Mouse (Mus musculus) retina, postnatal 1 day (tissue): ENCODE measurements around the gene 1700029F12Rik.

Experiments
- DNase-seq: peaks from one replicate; pipeline ENCODE4 v3.0.0-alpha.2; 2012

Gene 1700029F12Rik

DNA sequence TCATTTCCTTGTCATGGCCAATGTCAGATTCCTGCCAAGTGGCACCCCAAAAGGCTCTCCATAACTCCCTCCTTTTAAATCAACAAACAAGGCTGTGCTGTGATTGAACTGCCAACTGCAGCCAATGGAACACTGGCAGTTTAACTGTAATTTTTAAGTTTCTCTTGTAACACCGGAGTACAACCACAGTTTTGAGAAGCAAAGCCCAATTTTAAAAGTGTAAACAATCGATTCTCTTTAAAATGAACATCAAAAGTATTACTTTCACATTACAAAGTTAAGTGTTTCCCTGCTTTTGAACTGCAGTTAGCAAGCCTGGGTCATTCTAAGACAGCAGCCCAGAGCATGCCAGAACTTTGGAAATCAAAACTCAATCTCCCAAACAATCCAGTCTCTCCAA lies at the start of gene 1700029F12Rik:
1700029F12Rik (minus strand) TSS at position 101 of the 400 bp plus-strand sequence.
- no peak for DNase-seq

- DNase-seq: no peak
Measured at GRCm38 (mm10) chr13:97082432-97082831, 48.3 kb upstream of the 1700029F12Rik start.

DNA sequence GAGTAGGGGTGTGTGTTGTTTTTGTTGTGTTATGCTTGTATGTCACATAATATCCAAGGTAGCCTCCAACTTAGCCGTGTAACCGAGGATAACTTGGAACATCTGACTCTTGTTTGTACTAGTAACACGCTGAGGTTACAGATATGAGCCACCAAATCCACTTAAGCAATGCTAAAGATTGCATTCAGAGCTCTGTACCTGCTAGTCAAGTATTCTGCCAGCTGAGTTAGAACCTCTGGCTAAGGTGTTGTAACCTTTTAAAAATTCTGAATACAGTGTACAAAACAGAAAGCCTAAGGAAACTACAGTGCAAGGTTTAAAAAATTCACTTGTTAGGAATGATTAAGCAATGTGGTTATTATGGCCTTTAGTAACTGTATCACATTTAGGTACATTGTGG lies 46.5 kb upstream of the 1700029F12Rik start:
- DNase-seq: no peak

- DNase-seq: no peak
Measured at GRCm38 (mm10) chr13:97080201-97080600, 46.0 kb upstream of the 1700029F12Rik start.

DNA sequence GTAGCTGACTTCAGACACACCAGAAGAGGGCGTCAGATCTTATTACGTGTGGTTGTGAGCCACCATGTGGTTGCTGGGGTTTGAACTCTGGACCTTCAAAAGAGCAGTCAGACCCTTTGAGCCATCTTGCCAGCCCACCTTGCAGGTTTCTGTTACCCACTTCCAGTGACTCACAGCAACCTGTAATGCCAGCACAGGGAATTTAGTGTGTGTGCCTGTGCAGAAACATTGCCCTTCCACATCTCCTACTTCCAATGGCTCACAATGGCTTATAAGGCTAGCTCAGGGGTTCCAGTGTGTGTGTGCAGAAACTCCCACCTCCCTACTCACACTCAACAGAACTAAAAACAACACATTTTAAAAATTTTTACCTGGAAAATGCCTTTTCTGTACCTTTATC lies 43.4 kb upstream of the 1700029F12Rik start:
- DNase-seq: no peak

GRCm38 (mm10) chr13:97073497-97073896 lies 39.3 kb upstream of the 1700029F12Rik start:
- DNase-seq: no peak

- peak; percentile 73 for DNase-seq
Measured at GRCm38 (mm10) chr13:97071626-97072241, 37.6 kb upstream of the 1700029F12Rik start.

DNA sequence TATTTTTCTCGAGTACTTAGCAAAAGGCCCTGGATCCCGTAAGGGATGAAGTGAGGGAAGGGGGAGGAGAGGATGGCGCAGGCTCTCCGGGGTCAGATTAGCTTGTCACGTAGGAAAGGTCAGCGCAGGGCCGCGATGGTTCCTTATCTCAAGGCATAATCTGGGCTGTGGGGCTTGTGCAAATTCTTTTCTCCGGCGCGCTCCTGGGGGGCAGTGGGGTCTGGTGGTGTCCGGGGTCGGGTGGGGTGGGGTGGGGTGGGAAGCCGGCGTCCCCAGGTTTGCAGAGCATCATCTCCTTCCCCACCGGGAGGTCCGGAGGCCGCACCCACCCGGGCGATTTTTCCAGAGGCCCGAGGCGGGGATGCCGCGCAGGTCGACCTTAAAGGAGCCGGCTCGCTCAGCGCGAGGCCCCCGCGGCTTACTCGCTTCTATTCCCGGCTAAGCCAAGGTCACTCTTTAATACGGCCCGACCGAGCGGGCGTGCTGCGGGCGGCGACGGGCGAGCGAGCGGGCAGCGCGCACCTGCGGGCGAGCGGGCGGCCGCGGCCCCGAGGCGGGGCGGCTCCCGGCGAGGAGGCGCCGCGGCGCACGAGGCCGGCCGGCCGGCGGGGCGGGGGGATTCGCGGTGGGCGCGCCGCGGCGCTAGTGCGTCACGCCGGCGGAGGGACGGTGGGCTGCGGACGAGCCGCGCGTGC lies 36.9 kb upstream of the 1700029F12Rik start:
- peak; percentile 70 for DNase-seq

GRCm38 (mm10) chr13:97068151-97068550 lies 34.0 kb upstream of the 1700029F12Rik start:
- DNase-seq: no peak

GRCm38 (mm10) chr13:97067691-97068090 lies 33.5 kb upstream of the 1700029F12Rik start:
- DNase-seq: no peak

- DNase-seq: no peak
Measured at GRCm38 (mm10) chr13:97066649-97067550, 32.7 kb upstream of the 1700029F12Rik start, which contains the start of gene Fam169a. Gene Fam169a (plus strand): TSS chr13:97067286.

- DNase-seq: peak; percentile 31
Measured at GRCm38 (mm10) chr13:97064844-97065621, 30.9 kb upstream of the 1700029F12Rik start.

GRCm38 (mm10) chr13:97064413-97064812 lies 30.3 kb upstream of the 1700029F12Rik start:
- DNase-seq: no peak

DNA sequence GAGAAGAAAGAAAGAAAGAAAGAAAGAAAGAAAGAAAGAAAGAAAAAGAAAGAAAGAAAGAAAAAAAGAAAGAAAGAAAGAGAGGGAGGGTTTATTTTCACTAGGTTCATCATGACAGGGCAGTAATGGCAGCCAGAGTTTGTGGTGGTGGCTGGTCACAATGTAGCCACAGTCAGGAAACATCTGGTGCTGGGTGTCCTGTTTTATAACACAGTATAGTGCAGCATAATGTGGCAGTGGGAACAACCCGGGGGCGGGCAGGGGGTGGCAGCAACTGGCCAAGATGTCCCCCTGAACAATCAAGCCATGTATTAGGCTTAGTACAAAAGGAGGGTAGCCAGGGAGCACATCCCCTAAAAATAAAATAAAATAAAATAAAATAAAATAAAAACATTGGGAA lies 29.3 kb upstream of the 1700029F12Rik start:
- no peak for DNase-seq

DNA sequence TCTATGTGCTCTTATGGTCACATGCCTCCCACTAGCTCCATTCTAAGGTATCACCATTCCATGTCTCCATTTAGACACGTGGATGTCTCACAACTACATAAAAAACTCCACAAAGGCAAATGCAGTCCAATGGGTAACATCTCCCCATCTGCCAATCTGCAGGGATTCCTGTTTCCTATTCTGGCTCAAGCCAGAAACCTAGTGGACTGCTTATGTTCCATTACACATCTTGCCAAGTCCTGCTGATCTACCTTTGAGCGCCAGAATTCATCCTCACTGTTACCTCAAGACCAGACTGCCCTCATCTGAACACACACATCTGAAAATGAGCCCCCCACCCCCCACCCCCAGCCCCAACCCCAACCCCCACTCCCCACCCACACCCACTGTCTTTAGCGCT lies 28.0 kb upstream of the 1700029F12Rik start:
- DNase-seq: no peak

DNA sequence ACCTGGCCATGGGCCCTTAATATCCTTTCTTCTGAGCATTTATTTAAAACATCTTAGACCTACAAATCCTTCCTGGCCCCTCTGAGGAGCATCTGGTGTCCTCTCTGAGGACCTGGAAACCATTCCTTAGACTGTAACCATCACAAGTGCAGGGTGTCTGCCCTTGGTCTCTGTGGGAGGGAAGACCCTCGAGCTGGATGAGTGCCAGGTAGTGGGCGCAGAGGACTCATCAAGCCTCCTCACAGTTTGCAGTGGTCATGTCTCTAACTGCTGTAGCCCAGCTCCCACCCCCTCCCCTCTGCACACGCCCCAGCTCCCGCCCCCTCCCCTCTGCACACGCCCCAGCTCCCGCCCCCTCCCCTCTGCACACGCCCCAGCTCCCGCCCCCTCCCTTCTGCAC lies 26.2 kb upstream of the 1700029F12Rik start:
- DNase-seq: no peak

GRCm38 (mm10) chr13:97059746-97060145 lies 25.6 kb upstream of the 1700029F12Rik start:
- DNase-seq: no peak

GRCm38 (mm10) chr13:97057817-97058216 lies 23.7 kb upstream of the 1700029F12Rik start:
- DNase-seq: no peak

DNA sequence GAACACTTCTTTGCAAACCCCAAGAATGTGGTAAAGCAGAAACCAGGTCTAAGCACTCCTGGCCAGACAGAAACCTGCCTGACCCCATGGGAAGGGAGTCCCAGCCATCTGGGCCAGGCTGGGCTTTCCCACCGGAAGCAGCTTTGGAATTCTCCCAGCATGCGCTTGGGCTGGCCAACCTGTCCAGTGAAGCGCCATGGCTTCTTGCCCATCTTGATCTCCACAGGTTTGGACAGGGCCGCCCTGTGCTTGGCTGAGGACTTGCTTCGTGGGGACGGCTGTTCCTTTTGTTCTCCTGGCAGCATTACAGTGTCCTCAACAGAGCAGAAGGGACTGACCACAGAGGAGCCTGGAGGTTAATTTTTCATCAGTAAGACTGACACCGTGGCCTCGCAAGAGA lies 19.7 kb upstream of the 1700029F12Rik start:
- DNase-seq: peak; percentile 32

DNA sequence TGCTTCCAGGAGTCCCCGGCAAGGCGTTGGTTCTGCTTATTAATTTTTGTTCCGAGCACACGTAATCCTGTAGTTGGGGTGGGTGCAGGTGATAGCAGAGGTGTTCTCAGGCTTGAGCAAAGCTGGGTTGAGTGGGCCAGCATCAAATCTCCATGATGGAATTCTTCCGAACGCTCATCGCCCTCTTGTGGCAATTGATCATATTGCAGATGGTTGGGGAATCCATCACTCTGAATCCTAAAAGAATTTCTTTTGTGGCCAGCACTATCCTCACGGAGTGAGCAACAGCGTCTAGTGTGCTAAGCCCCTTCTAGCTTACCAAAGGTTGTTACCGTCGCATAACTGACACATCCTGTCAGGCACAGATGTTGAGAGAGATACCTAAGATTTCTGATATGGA lies 18.5 kb upstream of the 1700029F12Rik start:
- peak; percentile 86 for DNase-seq

- no peak for DNase-seq
Measured at GRCm38 (mm10) chr13:97051158-97051557, 17.0 kb upstream of the 1700029F12Rik start.

DNA sequence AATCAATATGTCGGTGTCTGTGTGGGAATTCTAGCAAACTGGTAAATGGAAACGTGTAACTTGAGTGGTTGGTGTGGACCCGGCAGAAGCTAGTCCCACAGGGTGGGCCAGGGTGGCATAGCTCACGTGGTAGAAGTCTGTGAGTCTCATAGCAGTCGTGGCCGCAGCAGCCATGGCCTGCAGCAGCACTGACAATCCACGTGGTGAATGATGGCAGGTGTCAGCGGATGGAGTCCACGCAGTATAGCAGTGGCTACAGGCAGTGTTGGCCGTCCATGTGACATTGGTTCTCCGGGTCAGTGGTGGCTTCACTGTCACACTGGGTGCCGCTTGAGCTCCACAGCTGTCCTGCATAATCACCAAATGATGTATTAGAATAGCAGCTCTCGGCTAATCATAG lies 4.1 kb downstream of the 1700029F12Rik start:
- DNase-seq: no peak

- DNase-seq: no peak
Measured at GRCm38 (mm10) chr13:97021906-97022305, 12.3 kb downstream of the 1700029F12Rik start.
